Mouse (Mus musculus) hindbrain, embryonic 10.5 days (tissue): ENCODE measurements at regions not wholly inside any gene's neighbourhood (a gene's known extent, or its start where the extent isn't known, plus 50 kb on each side); places are given as distances from the start of the nearest gene placed in this dataset.

Experiments used
- DNase-seq: peaks from one replicate; pipeline ENCODE4 v3.0.0-alpha.2; 2017; ENCODE audit warnings: low spot score
- H3K27ac ChIP-seq: fragments of 300-500 bp; sonication (generic); 2 replicates; pipeline ENCODE4 v1.5.1; 2016; ENCODE audit warnings: mild to moderate bottlenecking, moderate library complexity
- H3K27me3 ChIP-seq: fragments of 300-500 bp; sonication (generic); 2 replicates; pipeline ENCODE4 v1.6.1; 2016; ENCODE audit warnings: mild to moderate bottlenecking; ENCODE audit not compliant: poor library complexity, insufficient read depth, severe bottlenecking
- H3K36me3 ChIP-seq: fragments of 300-500 bp; sonication (generic); 2 replicates; pipeline ENCODE4 v1.6.1; 2016; ENCODE audit warnings: mild to moderate bottlenecking, moderate library complexity
- H3K4me1 ChIP-seq: fragments of 300-500 bp; sonication (generic); replicated peaks from 2 replicates; pipeline ENCODE4 v1.6.1; 2016; ENCODE audit warnings: mild to moderate bottlenecking
- H3K4me3 ChIP-seq: fragments of 300-500 bp; sonication (generic); 2 replicates; pipeline ENCODE4 v1.5.1; 2016; ENCODE audit warnings: mild to moderate bottlenecking, moderate library complexity
- H3K9me3 ChIP-seq: fragments of 300-500 bp; sonication (generic); 2 replicates; pipeline ENCODE4 v1.6.1; 2016; ENCODE audit warnings: mild to moderate bottlenecking, moderate library complexity
- WGBS: fragments of 180-500 bp; shearing (Covaris S2); methylation state at CpG from one replicate; pipeline ENCODE4 v1.1.7; 2016; 5-methylcytosine and 5-hydroxymethylcytosine counted together

GRCm38 (mm10) chr11:112989981-112990512 is 208.0 kb downstream of the Sox9 start:
- no peaks in the 10 kb centered on the region for H3K9me3 ChIP-seq
- whole genome bisulfite sequencing = 27% methylated on average over 13 of the region's 13 CpGs
- peaks cover 27% of the 10 kb centered on the region for H3K27me3 ChIP-seq
- peak overlapping the region; percentile 27 for H3K4me3 ChIP-seq
- peak; percentile 56 for DNase-seq
- no peaks in the 10 kb centered on the region for H3K36me3 ChIP-seq
- peaks cover 56% of the 10 kb centered on the region for H3K4me1 ChIP-seq
- H3K27ac ChIP-seq = peak overlapping the region; percentile 80

GRCm38 (mm10) chr11:112990751-112991150 is 208.7 kb downstream of the Sox9 start:
- Histone ChIP-seq H3K36me3 (no peaks in the 10 kb centered on the region), H3K9me3 (no peaks in the 10 kb centered on the region), H3K27ac (peak overlapping the region; percentile 80), H3K27me3 (peaks cover 27% of the 10 kb centered on the region), H3K4me1 (peaks cover 56% of the 10 kb centered on the region), H3K4me3 (no peak overlapping the region)
- no peak for DNase-seq
- 84% methylated on average over 11 of the region's 11 CpGs for WGBS

- no peaks in the 10 kb centered on the region for H3K9me3 ChIP-seq
- no peak overlapping the region for H3K4me3 ChIP-seq
- no peaks in the 10 kb centered on the region for H3K36me3 ChIP-seq
- peak overlapping the region; percentile 80 for H3K27ac ChIP-seq
- DNase-seq = no peak
- H3K4me1 ChIP-seq = peaks cover 56% of the 10 kb centered on the region
- 23% methylated on average over 13 of the region's 13 CpGs for WGBS
- H3K27me3 ChIP-seq = peaks cover 25% of the 10 kb centered on the region
These were observed 209.8 kb downstream of the Sox9 start for GRCm38 (mm10) chr11:112991862-112992261.

- WGBS = 48% methylated on average over 5 of the region's 5 CpGs
- Histone ChIP-seq H3K27me3 (peaks cover 13% of the 10 kb centered on the region), H3K4me1 (peaks cover 15% of the 10 kb centered on the region), H3K9me3 (no peaks in the 10 kb centered on the region), H3K27ac (peak overlapping the region; percentile 47), H3K36me3 (no peaks in the 10 kb centered on the region), H3K4me3 (no peak overlapping the region)
- no peak for DNase-seq
These were observed 217.0 kb downstream of the Sox9 start for GRCm38 (mm10) chr11:112998777-112999583.

- no peak for DNase-seq
- H3K27me3 ChIP-seq = peaks cover 12% of the 10 kb centered on the region; the same call in 1 of the 2 replicates
- no peak overlapping the region for H3K27ac ChIP-seq
- no peaks in the 10 kb centered on the region for H3K9me3 ChIP-seq
- no peak overlapping the region for H3K4me3 ChIP-seq
- WGBS = 85% methylated on average over 6 of the region's 6 CpGs
- H3K4me1 ChIP-seq = peaks cover 15% of the 10 kb centered on the region
- H3K36me3 ChIP-seq = no peaks in the 10 kb centered on the region
These were observed 219.0 kb downstream of the Sox9 start for GRCm38 (mm10) chr11:113001071-113001470.

GRCm38 (mm10) chr11:113005895-113006294 is 223.9 kb downstream of the Sox9 start:
- Histone ChIP-seq H3K27me3 (no peaks in the 10 kb centered on the region), H3K36me3 (no peaks in the 10 kb centered on the region), H3K4me3 (no peak overlapping the region), H3K9me3 (no peaks in the 10 kb centered on the region), H3K4me1 (no peaks in the 10 kb centered on the region; the same call in 1 of the 2 replicates), H3K27ac (no peak overlapping the region)
- WGBS = 90% methylated on average over 9 of the region's 9 CpGs
- DNase-seq = no peak

- Histone ChIP-seq H3K4me3 (no peak overlapping the region), H3K27me3 (0 out of 2 replicates have a peak, but pooled peaks cover 5% of the 10 kb centered on the region), H3K27ac (0 out of 2 replicates have a peak overlapping the region, but pooled peaks have one; percentile 19), H3K36me3 (no peaks in the 10 kb centered on the region), H3K4me1 (peaks cover 2% of the 10 kb centered on the region; the same call in 1 of the 2 replicates), H3K9me3 (no peaks in the 10 kb centered on the region)
- WGBS = 74% methylated on average over 4 of the region's 4 CpGs
- DNase-seq = no peak
These were observed 226.5 kb downstream of the Sox9 start for GRCm38 (mm10) chr11:113008521-113008920.

GRCm38 (mm10) chr11:113009376-113009775 is 227.4 kb downstream of the Sox9 start:
- H3K4me1 ChIP-seq = peaks cover 11% of the 10 kb centered on the region
- no peak for DNase-seq
- H3K27me3 ChIP-seq = 0 out of 2 replicates have a peak, but pooled peaks cover 5% of the 10 kb centered on the region
- WGBS = 89% methylated on average over 6 of the region's 6 CpGs
- no peak overlapping the region for H3K4me3 ChIP-seq
- no peaks in the 10 kb centered on the region for H3K9me3 ChIP-seq
- no peak overlapping the region for H3K27ac ChIP-seq
- no peaks in the 10 kb centered on the region for H3K36me3 ChIP-seq

- 89% methylated on average over 5 of the region's 5 CpGs for WGBS
- peak overlapping the region; percentile 9; the same call in 1 of the 2 replicates for H3K27ac ChIP-seq
These were observed 228.9 kb downstream of the Sox9 start for GRCm38 (mm10) chr11:113010906-113011305.

GRCm38 (mm10) chr11:113014186-113015010 is 232.4 kb downstream of the Sox9 start:
- Histone ChIP-seq H3K36me3 (no peaks in the 10 kb centered on the region), H3K4me1 (peaks cover 55% of the 10 kb centered on the region), H3K27ac (no peak overlapping the region; the same call in 1 of the 2 replicates), H3K4me3 (no peak overlapping the region), H3K27me3 (peaks cover 9% of the 10 kb centered on the region; the same call in 1 of the 2 replicates), H3K9me3 (no peaks in the 10 kb centered on the region)
- DNase-seq = peak; percentile 37
- WGBS = 58% methylated on average over 10 of the region's 10 CpGs

More at GRCm38 (mm10) chr11:113010906-113011305, 228.9 kb downstream of the Sox9 start:
- Histone ChIP-seq H3K36me3 (no peaks in the 10 kb centered on the region), H3K4me1 (peaks cover 25% of the 10 kb centered on the region), H3K4me3 (no peak overlapping the region), H3K9me3 (no peaks in the 10 kb centered on the region), H3K27me3 (peaks cover 7% of the 10 kb centered on the region; the same call in 1 of the 2 replicates)
- no peak for DNase-seq

GRCm38 (mm10) chr11:113015686-113016304 is 233.8 kb downstream of the Sox9 start:
- Histone ChIP-seq H3K9me3 (no peaks in the 10 kb centered on the region), H3K4me3 (no peak overlapping the region), H3K27ac (peak overlapping the region; percentile 82), H3K4me1 (peaks cover 65% of the 10 kb centered on the region), H3K36me3 (no peaks in the 10 kb centered on the region), H3K27me3 (peaks cover 15% of the 10 kb centered on the region; the same call in 1 of the 2 replicates)
- 57% methylated on average over 13 of the region's 13 CpGs for WGBS
- DNase-seq = no peak
